Mouse (Mus musculus) mouse embryonic stem cell (cell line): ENCODE measurements around the gene Myo15b.

Source experiments
- in situ Hi-C, 2 experiments: fragments of 300-500 bp; cut with MboI; formaldehyde crosslinking; loops; 1 replicate in 1 of 2; 3 replicates in 1 of 2; pipeline ENCODE4 v1.14.3; 2019 to 2020; ENCODE audit warnings: low sequenced_read_pairs in 2 of 2, low pct_unique_long_range_greater_than_20kb in 1 of 2, mixed read lengths in 1 of 2; ENCODE audit not compliant: unreplicated experiment in 1 of 2

Gene Myo15b

DNA sequence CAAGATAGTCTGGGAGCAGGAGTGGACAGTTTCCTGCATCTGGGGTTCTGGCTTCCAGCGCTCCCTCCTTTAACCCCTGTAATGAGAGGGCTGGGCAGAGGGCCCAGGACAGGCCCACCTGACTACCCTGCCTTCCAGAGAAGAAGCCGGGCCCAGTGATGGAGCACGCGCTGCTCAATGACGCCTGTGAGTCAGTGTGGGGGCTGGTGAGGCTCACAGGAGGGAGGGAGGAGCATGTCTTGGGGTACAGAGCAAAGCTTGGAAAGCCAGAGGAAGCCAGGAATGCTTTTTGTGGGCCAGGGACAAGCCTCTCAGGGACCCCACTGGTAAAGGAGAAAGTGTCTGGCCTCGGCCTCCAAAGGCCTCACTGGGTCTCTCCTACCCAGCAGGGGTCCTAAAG is 3.5 kb upstream of the Myo15b start:
- in situ Hi-C loops = loop anchor here in 1 of 2 experiments (5.0 to 25.0 kb wide), 2 partner anchors 32 to 117 kb away; partner anchors contain the start of gene Llgl2

- in situ Hi-C loops = loop anchor here in 1 of 2 experiments (5.0 to 25.0 kb wide), 2 partner anchors 35 to 120 kb away; partner anchors contain the start of gene Llgl2
Observed at GRCm38 (mm10) chr11:115857146-115857545, 1.1 kb upstream of the Myo15b start.

GRCm38 (mm10) chr11:115857936-115858335 is 270 bp upstream of the Myo15b start:
- in situ Hi-C loops = loop anchor here in 1 of 2 experiments (5.0 to 25.0 kb wide), 2 partner anchors 36 to 121 kb away; partner anchors contain the start of gene Llgl2

GRCm38 (mm10) chr11:115859143-115859945 is 1.1 kb downstream of the Myo15b start:
- in situ Hi-C loops = loop anchor here in 1 of 2 experiments (5.0 to 25.0 kb wide), 2 partner anchors 37 to 122 kb away; partner anchors contain the start of gene Llgl2

DNA sequence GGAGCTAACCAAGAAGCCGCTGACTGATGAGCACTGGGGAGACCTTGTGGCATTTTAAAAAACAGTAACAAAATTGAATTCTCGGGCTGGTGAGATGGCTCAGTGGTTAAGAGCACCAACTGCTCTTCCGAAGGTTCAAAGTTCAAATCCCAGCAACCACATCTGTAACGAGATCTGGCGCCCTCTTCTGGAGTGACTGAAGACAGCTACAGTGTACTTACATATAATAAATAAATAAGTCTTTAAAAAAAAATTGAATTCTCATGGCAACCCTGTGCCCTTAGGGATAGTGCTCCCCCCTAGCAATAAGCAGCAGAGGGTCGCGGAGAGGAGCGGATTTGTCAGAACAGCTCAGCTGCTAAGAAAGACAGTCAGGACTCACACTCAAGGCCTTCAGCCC is 5.7 kb downstream of the Myo15b start:
- in situ Hi-C loops = loop anchor here in 1 of 2 experiments (25.0 kb wide), 1 partner anchor 127 kb away; no protein-coding TSS in a partner anchor

DNA sequence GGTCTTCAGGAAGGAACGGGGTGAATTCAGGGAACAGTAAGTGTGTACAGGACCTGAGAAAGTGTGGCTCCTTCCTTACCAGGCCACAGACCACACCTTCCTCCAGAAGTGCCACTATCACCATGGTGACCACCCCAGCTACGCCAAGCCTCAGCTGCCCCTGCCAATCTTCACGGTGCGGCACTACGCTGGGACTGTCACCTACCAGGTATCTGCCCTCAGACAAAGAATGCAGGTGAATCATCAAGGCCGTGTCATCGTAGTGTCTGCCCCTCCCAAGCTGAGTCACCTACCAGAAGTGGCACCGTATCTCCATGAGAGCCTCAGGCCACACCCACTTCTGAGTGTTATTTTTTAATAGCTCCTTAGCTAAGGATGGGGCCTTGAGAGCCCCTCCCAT is 11.2 kb downstream of the Myo15b start:
- in situ Hi-C loops = loop anchor here in 1 of 2 experiments (25.0 kb wide), 1 partner anchor 132 kb away; no protein-coding TSS in a partner anchor

DNA sequence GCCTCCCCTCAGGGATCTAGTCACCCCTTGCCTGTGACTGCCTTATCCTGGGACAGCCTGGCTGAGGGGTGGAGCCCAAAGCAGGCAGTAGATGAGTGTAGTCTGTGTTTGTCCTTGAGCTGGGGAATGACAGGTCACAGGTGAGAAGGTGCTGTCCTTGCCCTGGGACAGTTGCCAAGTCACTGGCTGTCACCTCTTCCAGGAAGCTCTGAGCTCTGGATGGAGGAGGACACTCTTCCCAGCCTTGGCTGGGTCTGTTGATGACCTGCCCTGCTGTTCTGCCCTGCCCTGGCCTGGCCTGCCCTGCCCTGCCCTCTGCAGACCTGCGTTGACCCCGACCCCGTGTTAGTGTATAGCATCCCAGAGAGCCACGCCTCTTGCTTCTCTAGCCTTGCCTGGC is 14.2 kb downstream of the Myo15b start:
- in situ Hi-C loops = loop anchor here (10.0 to 25.0 kb wide), 2 partner anchors 128 to 135 kb away; no protein-coding TSS in a partner anchor

- in situ Hi-C loops = loop anchor here in 1 of 2 experiments (10.0 kb wide), 1 partner anchor 131 kb away; no protein-coding TSS in a partner anchor
Observed at GRCm38 (mm10) chr11:115875935-115876334, 17.7 kb downstream of the Myo15b start.

- in situ Hi-C loops = loop anchor here in 1 of 2 experiments (10.0 kb wide), 1 partner anchor 132 kb away; no protein-coding TSS in a partner anchor
Observed at GRCm38 (mm10) chr11:115876438-115876837, 18.2 kb downstream of the Myo15b start.

- in situ Hi-C loops = loop anchor here in 1 of 2 experiments (10.0 kb wide), 1 partner anchor 132 kb away; no protein-coding TSS in a partner anchor
Observed at GRCm38 (mm10) chr11:115877174-115877755, 19.1 kb downstream of the Myo15b start.

DNA sequence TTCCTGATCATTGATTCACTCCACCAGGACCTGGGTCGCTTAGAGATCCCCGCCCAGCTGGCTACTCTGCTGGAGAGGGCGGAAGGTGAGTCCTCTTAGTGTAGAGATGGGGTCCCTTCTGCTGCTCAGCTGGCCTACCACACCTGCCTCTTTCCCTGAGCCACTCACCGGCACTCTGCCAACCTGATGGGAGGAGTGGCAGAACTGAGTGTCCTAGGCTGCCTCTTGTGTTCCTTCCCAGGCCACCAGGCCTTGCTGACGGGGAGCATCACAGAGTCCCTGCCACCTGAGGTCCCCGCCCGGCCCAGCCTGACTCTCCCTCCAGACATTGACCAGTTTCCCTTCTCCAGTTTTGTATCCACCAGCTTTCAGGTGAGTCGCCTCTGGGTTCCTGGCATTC is 19.9 kb downstream of the Myo15b start:
- in situ Hi-C loops = loop anchor here in 1 of 2 experiments (10.0 kb wide), 1 partner anchor 133 kb away; no protein-coding TSS in a partner anchor

DNA sequence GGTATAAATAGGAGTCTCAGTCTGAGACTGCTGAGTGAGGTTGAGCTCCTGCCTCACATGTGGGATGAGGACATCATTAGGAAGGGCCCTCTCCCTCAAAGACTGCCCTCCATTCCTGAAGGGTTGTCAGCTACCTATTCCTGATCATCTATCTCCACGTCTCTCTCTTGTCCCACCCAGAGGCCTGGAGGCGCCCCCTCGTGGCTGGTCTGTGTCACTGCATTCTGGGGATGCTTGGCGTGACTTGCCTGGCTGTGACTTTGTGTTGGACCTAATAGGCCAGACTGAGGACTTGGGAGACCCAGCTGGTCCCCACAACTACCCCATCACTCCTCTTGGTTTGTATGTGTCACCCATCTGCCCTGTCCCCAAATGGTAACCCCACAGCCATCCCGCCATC is 22.8 kb downstream of the Myo15b start:
- in situ Hi-C loops = no loop called here

DNA sequence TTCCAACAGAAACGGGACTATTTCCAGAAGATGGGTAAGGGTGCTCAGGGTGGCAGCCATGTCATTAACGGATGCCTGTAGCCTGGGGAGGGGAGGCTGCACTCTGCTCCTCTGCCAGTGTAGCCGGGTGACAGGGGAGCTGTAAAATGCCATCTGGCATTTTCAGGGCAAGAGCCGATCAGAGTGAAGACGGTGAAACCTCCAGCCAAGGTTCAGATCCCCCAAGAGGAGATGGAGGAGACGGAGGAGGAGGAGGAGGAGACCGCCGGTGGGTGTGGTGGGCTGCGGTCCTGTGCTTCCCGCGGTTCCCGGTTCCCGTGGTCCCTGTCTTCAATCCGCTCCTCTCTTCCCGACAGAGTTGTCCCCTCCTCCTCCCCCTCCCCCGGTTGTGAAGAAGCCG is 25.0 kb downstream of the Myo15b start:
- in situ Hi-C loops = no loop called here

GRCm38 (mm10) chr11:115884361-115884760 is 26.2 kb downstream of the Myo15b start:
- in situ Hi-C loops = no loop called here

DNA sequence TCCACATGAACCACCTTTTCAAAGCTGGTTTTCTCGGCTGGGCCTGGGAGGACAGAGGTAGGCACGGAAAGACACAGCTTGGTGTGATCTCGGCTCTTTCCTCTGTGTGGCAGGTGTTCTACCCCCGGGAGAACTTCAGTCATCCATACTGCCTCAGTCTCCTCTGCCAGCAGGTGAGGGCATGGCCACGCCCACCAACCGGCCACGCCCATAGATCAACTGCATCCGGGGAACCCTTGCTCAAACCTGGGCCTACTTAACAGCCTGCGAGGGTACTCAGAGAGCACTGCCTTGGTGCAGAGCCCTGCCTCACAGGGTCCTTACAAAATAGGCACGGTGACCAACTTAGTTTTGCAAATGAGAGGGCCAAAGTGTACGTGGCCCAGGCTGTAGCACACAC is 27.1 kb downstream of the Myo15b start:
- in situ Hi-C loops = no loop called here

- in situ Hi-C loops = no loop called here
Observed at GRCm38 (mm10) chr11:115886446-115886845, 28.2 kb downstream of the Myo15b start.

- in situ Hi-C loops = no loop called here
Observed at GRCm38 (mm10) chr11:115888020-115888419, 29.8 kb downstream of the Myo15b start.

DNA sequence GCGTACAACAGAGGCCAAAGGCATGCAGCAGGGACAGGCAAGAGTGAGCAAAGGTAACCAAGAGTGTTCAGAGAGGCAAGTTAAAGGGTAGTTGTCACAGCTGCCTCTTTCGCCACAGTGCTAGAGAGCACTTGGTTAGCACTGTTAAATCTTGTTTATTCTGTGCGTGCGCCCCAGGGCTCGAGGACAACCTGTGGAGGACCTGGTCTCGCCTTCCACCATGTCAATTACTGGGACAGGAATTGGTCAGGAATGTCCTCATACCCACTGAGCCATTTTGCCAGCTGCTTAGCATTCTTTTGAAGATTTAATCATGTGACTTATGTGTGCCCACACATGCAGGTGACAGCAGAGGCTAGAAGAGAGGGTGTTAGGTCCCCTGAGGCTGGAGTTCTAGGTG is 31.0 kb downstream of the Myo15b start:
- in situ Hi-C loops = no loop called here

- in situ Hi-C loops = no loop called here
Observed at GRCm38 (mm10) chr11:115892213-115892612, 34.0 kb downstream of the Myo15b start.
